Mouse (Mus musculus): ENCODE measurements around the gene Atp5f1. TPM values are rescaled to one million over a fixed set of nuclear protein-coding genes. Genes with fewer than 3 reads are reported as not detected.

Atp5f1 gene
- polyA plus RNA-seq, 1 experiment from 2014 or later: 506 TPM

DNA sequence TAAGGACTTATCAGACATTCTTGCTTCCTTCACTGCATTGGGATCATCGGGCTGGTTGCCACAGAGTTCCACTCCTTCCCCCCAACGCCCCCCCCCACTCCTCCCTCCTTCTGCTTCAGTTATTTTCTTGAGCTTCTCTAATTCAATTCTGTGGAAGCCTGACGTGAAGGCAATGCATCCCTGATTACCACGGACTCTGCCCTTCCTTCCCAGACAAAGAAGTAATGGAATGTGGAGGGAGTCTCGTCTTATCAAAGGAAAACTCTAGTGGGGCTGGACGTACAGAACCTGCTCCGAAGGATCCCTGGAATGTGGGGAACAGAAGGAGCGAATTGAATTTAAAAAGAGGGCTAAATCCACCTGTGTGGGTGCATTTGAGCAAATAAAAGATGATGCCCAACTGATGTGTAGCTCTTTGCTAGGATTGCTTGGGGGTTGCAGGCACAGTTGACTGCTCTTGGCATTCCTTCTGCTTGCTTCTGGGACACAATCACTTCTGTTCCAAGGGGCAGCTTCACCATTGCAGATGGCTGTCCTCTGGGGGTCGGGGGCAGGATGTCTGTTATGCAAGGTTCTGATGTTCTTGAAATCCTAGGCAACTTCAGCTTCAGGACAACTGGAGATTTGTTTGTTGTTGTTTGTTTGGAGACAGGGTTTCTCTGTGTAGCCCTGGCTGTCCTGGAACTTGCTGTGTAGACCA is 51.8 kb downstream of the Atp5f1 start:
- Histone ChIP-seq H3K27ac (replicated peaks) (no peak overlapping the region), H3K27me3 (ENCODE audit: low read depth, poor library complexity, severe bottlenecking) (no peaks in the 10 kb centered on the region), H3K9me3 (replicated peaks) (no peaks in the 10 kb centered on the region), H3K36me3 (no peaks in the 10 kb centered on the region), H3K4me3 (no peak overlapping the region), H3K4me1 (peaks cover 8% of the 10 kb centered on the region; the same call in 1 of the 2 replicates)
- WGBS: 55% methylated on average over 9 of the region's 9 CpGs
- DNase-seq (ENCODE audit: low spot score): no peak

DNA sequence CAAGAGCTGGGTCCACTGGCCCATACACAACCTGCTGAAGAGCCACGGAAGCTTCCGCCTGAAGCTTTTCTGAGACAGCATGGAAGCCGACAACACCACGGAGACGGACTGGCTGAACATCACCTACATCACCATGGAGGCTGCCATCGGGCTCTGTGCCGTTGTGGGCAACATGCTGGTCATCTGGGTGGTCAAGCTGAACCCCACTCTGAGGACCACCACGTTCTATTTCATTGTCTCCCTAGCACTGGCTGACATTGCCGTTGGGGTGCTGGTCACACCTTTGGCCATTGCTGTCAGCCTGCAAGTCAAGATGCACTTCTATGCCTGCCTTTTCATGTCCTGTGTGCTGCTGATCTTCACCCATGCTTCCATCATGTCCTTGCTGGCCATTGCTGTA is 55.2 kb downstream of the Atp5f1 start:
- H3K27me3 ChIP-seq (ENCODE audit: low read depth, poor library complexity, severe bottlenecking): no peaks in the 10 kb centered on the region
- no peak overlapping the region for H3K4me3 ChIP-seq
- H3K27ac ChIP-seq (replicated peaks): no peak overlapping the region
- DNase-seq (ENCODE audit: low spot score): no peak
- no peaks in the 10 kb centered on the region for H3K36me3 ChIP-seq
- 91% methylated on average over 9 of the region's 9 CpGs for WGBS
- H3K9me3 ChIP-seq (replicated peaks): no peaks in the 10 kb centered on the region
- H3K4me1 ChIP-seq: peaks cover 8% of the 10 kb centered on the region; the same call in 1 of the 2 replicates

DNA sequence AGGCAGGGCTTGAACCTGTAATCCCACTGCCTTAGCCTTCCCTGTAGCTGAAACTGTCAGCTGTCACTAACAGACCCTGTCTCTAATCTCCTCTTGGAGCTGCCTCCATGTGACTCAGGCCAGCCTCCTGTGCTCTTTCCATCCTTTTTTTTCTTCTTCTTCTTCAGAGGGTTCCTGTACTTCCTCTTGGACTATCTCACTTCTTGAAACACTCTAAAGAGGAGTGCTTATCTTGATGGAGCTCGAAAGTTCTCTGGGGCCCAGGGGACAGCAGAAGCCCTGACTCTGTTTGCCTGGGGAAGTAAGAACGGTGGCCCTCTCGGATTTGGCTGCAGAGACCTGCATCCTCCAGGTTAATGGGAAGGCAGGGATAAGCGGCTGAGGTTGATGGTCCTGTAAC is 55.7 kb downstream of the Atp5f1 start:
- H3K27ac ChIP-seq (replicated peaks): no peak overlapping the region
- WGBS: 82% methylated on average over 4 of the region's 4 CpGs
- peaks cover 8% of the 10 kb centered on the region; the same call in 1 of the 2 replicates for H3K4me1 ChIP-seq
- no peaks in the 10 kb centered on the region for H3K9me3 ChIP-seq (replicated peaks)
- no peak for DNase-seq (ENCODE audit: low spot score)
- H3K4me3 ChIP-seq: no peak overlapping the region
- peaks cover under 1% of the 10 kb centered on the region; the same call in 1 of the 2 replicates for H3K27me3 ChIP-seq (ENCODE audit: low read depth, poor library complexity, severe bottlenecking)
- no peaks in the 10 kb centered on the region for H3K36me3 ChIP-seq

DNA sequence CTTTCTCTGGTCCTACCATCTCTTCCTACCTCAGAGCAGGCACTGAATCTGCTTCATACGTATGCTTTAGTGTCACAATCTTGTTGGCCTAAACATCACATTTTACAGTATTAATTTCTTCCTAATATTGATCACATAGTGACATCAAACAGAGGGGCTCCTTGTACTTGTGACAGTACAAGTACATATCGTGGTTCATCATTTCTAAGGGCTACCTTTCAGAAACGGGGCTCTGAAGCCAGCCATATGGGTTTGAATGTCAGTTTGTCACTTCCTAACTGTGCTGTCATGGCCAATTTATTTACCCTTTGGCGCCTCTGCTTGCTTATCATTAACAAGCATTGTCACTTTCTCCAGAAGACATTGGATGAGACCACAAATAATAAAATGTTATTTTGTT is 58.4 kb downstream of the Atp5f1 start:
- no peaks in the 10 kb centered on the region for H3K36me3 ChIP-seq
- H3K9me3 ChIP-seq (replicated peaks): no peaks in the 10 kb centered on the region
- H3K27me3 ChIP-seq (ENCODE audit: low read depth, poor library complexity, severe bottlenecking): peaks cover 5% of the 10 kb centered on the region; the same call in 1 of the 2 replicates
- no peak for DNase-seq (ENCODE audit: low spot score)
- WGBS: 85% methylated on average over 4 of the region's 4 CpGs
- H3K4me1 ChIP-seq: no peaks in the 10 kb centered on the region
- no peak overlapping the region for H3K4me3 ChIP-seq
- no peak overlapping the region for H3K27ac ChIP-seq (replicated peaks)

DNA sequence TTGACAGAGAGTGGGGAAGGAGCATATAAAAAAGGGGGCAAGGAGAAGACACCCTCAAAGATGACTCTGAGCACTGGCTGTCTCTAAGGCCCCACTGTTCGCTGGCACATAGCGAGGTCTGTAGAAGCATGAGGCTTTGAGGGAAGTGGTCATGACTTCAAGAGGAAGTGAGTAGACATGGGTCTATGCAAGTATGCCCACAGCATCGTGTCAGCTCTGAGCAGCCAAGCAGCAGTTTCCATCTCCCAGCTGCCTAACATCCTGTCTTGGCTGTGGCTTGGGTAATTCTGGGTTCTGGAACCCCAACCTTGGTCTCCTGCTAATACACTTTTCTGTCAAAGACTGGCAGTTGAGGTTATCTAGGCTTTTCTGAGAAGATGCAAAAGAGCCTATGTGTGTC is 59.2 kb downstream of the Atp5f1 start:
- DNase-seq (ENCODE audit: low spot score): no peak
- Histone ChIP-seq H3K9me3 (replicated peaks) (no peaks in the 10 kb centered on the region), H3K4me3 (no peak overlapping the region), H3K27ac (replicated peaks) (no peak overlapping the region), H3K27me3 (ENCODE audit: low read depth, poor library complexity, severe bottlenecking) (peaks cover 5% of the 10 kb centered on the region; the same call in 1 of the 2 replicates), H3K36me3 (no peaks in the 10 kb centered on the region), H3K4me1 (no peaks in the 10 kb centered on the region)
- 87% methylated on average over 3 of the region's 3 CpGs for WGBS

DNA sequence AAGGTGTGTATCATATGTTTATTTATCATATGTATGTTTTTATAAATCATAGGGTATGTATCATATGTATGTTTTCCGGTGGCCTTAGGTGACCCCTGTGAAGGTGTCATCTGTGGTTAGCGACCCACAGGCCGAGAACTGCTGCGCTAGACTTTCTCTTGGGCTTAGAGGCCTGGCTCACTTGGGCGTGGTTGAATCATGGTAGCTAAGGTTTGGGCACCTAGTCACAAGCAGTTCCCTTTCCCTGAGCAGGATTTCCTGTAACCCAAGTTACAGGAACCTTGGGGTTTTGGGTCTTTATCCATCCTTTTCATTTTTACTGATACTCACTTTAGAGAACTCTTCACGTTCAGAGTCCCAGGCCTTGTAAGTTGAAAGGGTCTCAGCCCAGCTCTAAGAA is 59.6 kb downstream of the Atp5f1 start:
- DNase-seq (ENCODE audit: low spot score): no peak
- Histone ChIP-seq H3K36me3 (no peaks in the 10 kb centered on the region), H3K27ac (replicated peaks) (no peak overlapping the region), H3K4me3 (no peak overlapping the region), H3K4me1 (no peaks in the 10 kb centered on the region), H3K27me3 (ENCODE audit: low read depth, poor library complexity, severe bottlenecking) (peaks cover 5% of the 10 kb centered on the region; the same call in 1 of the 2 replicates), H3K9me3 (replicated peaks) (no peaks in the 10 kb centered on the region)
- WGBS: 80% methylated on average over 6 of the region's 6 CpGs

DNA sequence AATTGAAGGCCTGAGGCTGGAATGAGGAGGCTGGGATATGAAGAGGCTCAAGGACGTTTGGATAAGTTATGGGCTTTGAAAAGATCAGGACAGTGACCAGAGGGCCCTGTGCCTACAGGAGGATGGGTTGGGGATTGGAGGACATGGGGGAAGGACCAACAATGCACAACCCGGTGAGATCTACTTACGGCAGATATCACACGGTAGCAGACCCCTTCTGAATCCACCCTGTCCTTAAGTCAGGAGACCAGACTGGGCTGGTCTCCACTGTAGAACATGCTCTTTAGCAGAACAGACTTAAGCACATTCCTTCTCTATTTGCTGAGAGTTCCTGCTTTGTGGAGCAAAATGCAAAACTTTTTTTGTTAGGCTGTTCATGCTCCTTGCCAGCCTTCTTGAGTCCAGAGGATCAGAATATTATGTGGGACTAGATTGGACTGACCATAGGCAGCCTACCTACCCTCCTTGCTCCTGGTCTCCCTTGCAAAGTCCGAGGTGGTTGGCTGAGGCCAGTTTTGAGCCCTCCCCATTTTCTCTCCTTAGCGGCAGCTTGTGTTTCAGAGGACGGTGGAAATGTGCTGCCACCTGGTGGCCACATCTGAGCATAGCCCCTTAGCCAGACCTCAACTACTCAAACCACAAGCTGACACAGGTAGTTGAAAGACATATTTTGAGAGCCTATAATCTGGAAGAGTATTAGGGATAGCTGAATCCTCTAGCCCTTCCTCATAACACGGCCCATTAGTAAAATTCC is 60.3 kb downstream of the Atp5f1 start:
- Histone ChIP-seq H3K36me3 (no peaks in the 10 kb centered on the region), H3K27me3 (ENCODE audit: low read depth, poor library complexity, severe bottlenecking) (peaks cover 5% of the 10 kb centered on the region; the same call in 1 of the 2 replicates), H3K4me3 (no peak overlapping the region), H3K4me1 (no peaks in the 10 kb centered on the region), H3K27ac (replicated peaks) (no peak overlapping the region), H3K9me3 (replicated peaks) (no peaks in the 10 kb centered on the region)
- DNase-seq (ENCODE audit: low spot score): peak; percentile 81
- 42% methylated on average over 8 of the region's 8 CpGs for WGBS

DNA sequence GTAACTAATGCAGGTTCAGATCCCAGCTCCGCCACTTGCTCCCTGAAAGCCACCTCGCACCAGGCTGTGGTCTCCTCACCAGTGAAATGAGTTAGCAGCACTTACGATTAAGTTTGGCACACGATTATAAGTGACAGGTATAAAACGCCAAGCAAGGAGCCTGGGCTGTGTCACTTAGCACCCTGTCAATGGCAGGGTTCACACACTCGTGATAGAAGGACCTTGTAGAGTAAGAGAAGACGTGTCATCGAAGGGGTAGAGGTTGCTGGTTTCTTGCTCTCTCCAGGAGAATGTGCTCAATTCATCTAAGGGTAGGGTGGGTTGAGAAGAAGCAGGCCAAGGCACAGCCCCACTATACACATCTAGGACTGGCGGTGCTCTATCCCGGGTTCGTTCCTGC is 61.0 kb downstream of the Atp5f1 start:
- 92% methylated on average over 11 of the region's 11 CpGs for WGBS
- Histone ChIP-seq H3K9me3 (replicated peaks) (no peaks in the 10 kb centered on the region), H3K27me3 (ENCODE audit: low read depth, poor library complexity, severe bottlenecking) (peaks cover 5% of the 10 kb centered on the region; the same call in 1 of the 2 replicates), H3K4me1 (no peaks in the 10 kb centered on the region), H3K27ac (replicated peaks) (no peak overlapping the region), H3K36me3 (no peaks in the 10 kb centered on the region), H3K4me3 (no peak overlapping the region)
- DNase-seq (ENCODE audit: low spot score): no peak

DNA sequence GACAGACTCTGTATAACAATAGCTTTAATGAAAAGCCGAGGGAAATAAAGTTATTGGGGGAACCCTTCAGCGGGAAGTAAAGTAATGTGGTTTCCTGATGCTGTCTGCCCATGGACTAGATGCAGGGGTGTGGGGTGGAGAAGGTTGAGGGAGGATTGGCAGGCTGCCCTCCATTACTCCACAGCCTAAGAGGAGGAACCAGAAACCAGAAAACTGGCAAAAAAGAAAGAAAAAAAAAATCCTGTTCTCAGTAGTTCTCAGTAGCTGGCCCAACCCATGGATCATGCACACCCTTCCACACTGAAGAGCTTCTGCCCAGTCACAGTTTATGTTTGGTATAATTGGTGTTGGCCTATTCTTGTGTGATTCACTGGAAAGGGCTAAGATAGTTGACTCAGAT is 61.6 kb downstream of the Atp5f1 start:
- 86% methylated on average over 2 of the region's 2 CpGs for WGBS
- no peaks in the 10 kb centered on the region for H3K9me3 ChIP-seq (replicated peaks)
- no peaks in the 10 kb centered on the region for H3K36me3 ChIP-seq
- H3K4me3 ChIP-seq: no peak overlapping the region
- no peak for DNase-seq (ENCODE audit: low spot score)
- no peak overlapping the region for H3K27ac ChIP-seq (replicated peaks)
- peaks cover 5% of the 10 kb centered on the region; the same call in 1 of the 2 replicates for H3K27me3 ChIP-seq (ENCODE audit: low read depth, poor library complexity, severe bottlenecking)
- H3K4me1 ChIP-seq: no peaks in the 10 kb centered on the region

DNA sequence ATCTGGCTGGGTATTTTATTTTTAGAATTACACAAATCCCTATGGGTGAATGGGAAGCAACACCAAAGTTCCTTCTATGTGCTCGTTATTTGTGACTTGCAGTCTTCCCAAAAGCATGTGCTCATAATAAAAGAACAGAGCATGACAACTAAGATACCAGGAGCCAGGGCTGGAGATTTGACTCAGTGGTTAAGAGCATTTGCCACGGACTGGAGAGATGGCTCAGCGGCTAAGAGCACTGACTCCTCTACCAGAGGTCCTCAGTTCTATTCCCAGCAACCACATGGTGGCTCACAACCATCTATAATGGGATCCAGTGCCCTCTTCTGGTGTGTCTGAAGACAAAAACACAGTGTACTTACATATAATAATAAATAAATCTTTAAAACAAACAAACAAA is 63.1 kb downstream of the Atp5f1 start:
- no peak for DNase-seq (ENCODE audit: low spot score)
- Histone ChIP-seq H3K4me3 (no peak overlapping the region), H3K27ac (replicated peaks) (no peak overlapping the region), H3K4me1 (no peaks in the 10 kb centered on the region), H3K36me3 (no peaks in the 10 kb centered on the region), H3K27me3 (ENCODE audit: low read depth, poor library complexity, severe bottlenecking) (peaks cover 5% of the 10 kb centered on the region; the same call in 1 of the 2 replicates), H3K9me3 (replicated peaks) (no peaks in the 10 kb centered on the region)
- 87% methylated on average over 3 of the region's 3 CpGs for WGBS

DNA sequence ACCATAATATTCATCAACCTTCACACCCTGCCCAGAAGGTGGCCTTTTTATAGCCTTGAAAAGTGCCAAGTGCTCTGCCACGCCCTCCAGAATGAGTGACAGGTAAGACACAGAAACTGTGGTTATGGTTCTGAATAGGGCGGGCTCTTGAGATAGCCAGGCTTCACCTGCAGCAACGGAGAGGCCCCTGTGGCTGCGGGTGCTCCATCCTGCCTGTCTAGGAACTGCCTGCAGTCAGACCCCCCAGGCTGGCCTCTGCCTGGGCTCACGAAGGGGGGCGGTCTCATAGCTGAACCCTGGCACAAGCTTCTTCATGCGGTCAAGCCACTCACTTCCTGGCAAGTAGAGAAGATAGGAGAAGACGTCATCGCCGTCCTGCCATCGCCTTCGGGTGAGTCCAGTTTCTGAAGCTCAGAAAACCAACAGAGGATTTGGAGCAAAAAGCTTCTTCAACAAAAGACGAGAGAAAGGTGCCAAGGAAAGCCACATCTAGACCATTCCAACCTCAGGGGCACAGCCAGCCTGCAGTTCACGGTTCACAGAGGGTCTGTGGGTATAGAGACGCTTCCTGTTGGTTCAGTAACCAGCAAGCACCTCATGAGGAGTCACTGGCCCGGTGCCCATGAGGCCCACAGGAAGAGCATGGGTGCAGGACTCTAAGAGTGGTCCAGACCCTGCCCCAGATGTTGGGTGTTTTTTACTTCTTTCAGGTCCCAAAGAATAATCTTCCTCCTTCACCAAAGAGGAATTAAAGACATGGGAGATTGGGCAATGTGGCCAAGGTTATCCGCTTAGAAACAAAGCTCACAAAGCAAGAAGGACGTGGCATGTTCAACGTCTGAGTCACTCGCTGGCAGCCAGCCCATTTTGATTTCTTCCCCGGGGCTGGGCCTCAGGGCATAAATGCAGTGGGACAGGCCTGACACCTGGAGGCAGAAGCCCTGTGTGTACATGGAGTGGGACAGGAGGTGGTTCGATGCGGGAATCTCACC is 65.0 kb downstream of the Atp5f1 start:
- Histone ChIP-seq H3K36me3 (no peaks in the 10 kb centered on the region), H3K27ac (replicated peaks) (no peak overlapping the region), H3K4me3 (no peak overlapping the region), H3K4me1 (no peaks in the 10 kb centered on the region), H3K27me3 (ENCODE audit: low read depth, poor library complexity, severe bottlenecking) (peaks cover 5% of the 10 kb centered on the region; the same call in 1 of the 2 replicates), H3K9me3 (replicated peaks) (no peaks in the 10 kb centered on the region)
- 90% methylated on average over 23 of the region's 23 CpGs for WGBS
- DNase-seq (ENCODE audit: low spot score): no peak

DNA sequence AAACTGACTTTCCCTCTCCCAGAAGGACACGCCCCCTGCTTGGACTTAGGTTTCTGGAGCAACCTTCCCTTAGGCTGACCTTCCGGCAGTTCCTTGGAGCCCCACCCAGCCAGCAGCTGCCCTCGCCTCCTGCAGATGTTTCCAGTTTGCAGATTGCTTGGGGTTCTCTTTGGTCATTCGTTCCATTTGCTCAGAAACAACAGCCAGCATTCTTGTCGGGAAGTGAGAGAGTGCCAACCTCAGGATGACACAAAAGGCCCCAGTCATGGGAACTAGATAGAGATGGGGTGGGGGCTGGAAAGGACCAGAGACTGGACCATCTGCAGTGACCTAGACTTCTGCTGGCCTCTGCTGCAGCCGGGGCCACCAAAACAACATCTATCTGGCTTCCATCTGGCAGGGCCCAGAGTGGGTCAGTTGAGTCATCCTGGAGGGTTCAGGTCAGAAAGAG is 65.9 kb downstream of the Atp5f1 start:
- no peak for DNase-seq (ENCODE audit: low spot score)
- Histone ChIP-seq H3K4me3 (no peak overlapping the region), H3K27ac (replicated peaks) (0 out of 2 replicates have a peak overlapping the region, but pooled peaks have one; percentile 13)

More for the DNA sequence above, 65.9 kb downstream of the Atp5f1 start:
- Histone ChIP-seq H3K9me3 (replicated peaks) (no peaks in the 10 kb centered on the region), H3K4me1 (no peaks in the 10 kb centered on the region), H3K36me3 (no peaks in the 10 kb centered on the region), H3K27me3 (ENCODE audit: low read depth, poor library complexity, severe bottlenecking) (peaks cover 2% of the 10 kb centered on the region; the same call in 1 of the 2 replicates)
- WGBS: 71% methylated on average over 6 of the region's 6 CpGs

Measured in midbrain, embryonic 10.5 days (tissue).